Mouse (Mus musculus): Measurements from ENCODE around the gene Ceacam13. TPM values are rescaled to one million over a fixed set of nuclear protein-coding genes. Genes with fewer than 3 reads are reported as not detected.
"Not testable (repeated sequence)": the region's sequence is repeated elsewhere in the genome, so short reads cannot be mapped to it uniquely, and the experiment has no call there.

Gene Ceacam13
- not detected in 2 replicates for polyA plus RNA-seq (2015; fragmentation: Nextera tagmentation; extraction: Ambion mirVana)

DNA sequence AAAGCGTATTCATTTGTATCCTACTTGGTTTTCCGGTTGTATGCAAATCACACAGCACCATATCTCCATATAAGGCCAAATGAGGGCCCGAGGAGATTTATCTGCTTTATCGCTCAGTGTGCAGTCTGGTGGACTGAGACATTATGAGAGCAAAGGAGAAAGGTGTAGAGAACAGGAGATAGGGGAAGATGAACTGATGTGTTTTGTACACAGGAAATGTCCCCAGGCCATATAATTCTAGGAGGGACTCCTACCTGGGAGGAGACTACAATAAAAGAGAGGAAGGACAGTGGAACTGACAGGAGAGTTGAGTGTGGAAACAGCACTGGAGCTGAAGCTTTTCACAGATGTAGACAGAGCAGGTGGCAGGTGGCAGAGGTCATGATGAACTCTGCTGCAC, at the start of gene Ceacam13:
Gene Ceacam13 (plus strand): TSS at position 301 of the 400 bp plus-strand sequence.
- ATAC-seq (ENCODE audit: low FRiP score, low TSS enrichment): no peak
- Histone ChIP-seq H3K4me1 (ENCODE audit: insufficient read depth, low read length) (no peaks in the 10 kb centered on the region), H3K4me3 (ENCODE audit: low read length) (no peak within 1 kb of the TSS), H3K4me2 (replicated peaks; ENCODE audit: low read depth, low read length) (no peak within 1 kb of the TSS), H3K27ac (ENCODE audit: low read length) (no peak within 1 kb of the TSS), H3K27me3 (ENCODE audit: insufficient read depth, low read length) (no peaks in the 10 kb centered on the region), H3K9me3 (ENCODE audit: low read length) (peaks cover 27% of the 10 kb centered on the region), H3K9ac (replicated peaks; ENCODE audit: low read length) (no peak within 1 kb of the TSS), H3K36me3 (ENCODE audit: insufficient read depth, low read length) (no peaks in the 10 kb centered on the region)
- 80% methylated on average over 4 of the region's 4 CpGs for WGBS

GRCm38 (mm10) chr7:17971824-17972223, 37.9 kb upstream of the Ceacam13 start, which contains the start of gene Ceacam11:
Gene Ceacam11, plus strand, starts transcription at chr7:17972124.
- Histone ChIP-seq H3K9ac (replicated peaks; ENCODE audit: low read length) (no peak within 1 kb of the TSS), H3K4me2 (replicated peaks; ENCODE audit: low read depth, low read length) (no peak within 1 kb of the TSS), H3K9me3 (ENCODE audit: low read length) (peaks cover 37% of the 10 kb centered on the region), H3K36me3 (ENCODE audit: insufficient read depth, low read length) (no peaks in the 10 kb centered on the region), H3K4me1 (ENCODE audit: insufficient read depth, low read length) (no peaks in the 10 kb centered on the region), H3K4me3 (ENCODE audit: low read length) (no peak within 1 kb of the TSS), H3K27ac (ENCODE audit: low read length) (no peak within 1 kb of the TSS), H3K27me3 (ENCODE audit: insufficient read depth, low read length) (no peaks in the 10 kb centered on the region)
- 79% methylated on average over 4 of the region's 4 CpGs for WGBS
- no peak for ATAC-seq (ENCODE audit: low FRiP score, low TSS enrichment)

GRCm38 (mm10) chr7:18001131-18001530, 8.6 kb upstream of the Ceacam13 start:
- not testable (repeated sequence) for H3K4me2 ChIP-seq (replicated peaks; ENCODE audit: low read depth, low read length); H3K27me3 ChIP-seq (ENCODE audit: insufficient read depth, low read length); H3K4me1 ChIP-seq (ENCODE audit: insufficient read depth, low read length); H3K9ac ChIP-seq (replicated peaks; ENCODE audit: low read length); H3K27ac ChIP-seq (ENCODE audit: low read length); H3K4me3 ChIP-seq (ENCODE audit: low read length); ATAC-seq (ENCODE audit: low FRiP score, low TSS enrichment); H3K36me3 ChIP-seq (ENCODE audit: insufficient read depth, low read length)
- 87% methylated on average over 1 of the region's 1 CpGs for WGBS
- peaks cover 27% of the 10 kb centered on the region; the same call in 1 of the 2 replicates for H3K9me3 ChIP-seq (ENCODE audit: low read length)

DNA sequence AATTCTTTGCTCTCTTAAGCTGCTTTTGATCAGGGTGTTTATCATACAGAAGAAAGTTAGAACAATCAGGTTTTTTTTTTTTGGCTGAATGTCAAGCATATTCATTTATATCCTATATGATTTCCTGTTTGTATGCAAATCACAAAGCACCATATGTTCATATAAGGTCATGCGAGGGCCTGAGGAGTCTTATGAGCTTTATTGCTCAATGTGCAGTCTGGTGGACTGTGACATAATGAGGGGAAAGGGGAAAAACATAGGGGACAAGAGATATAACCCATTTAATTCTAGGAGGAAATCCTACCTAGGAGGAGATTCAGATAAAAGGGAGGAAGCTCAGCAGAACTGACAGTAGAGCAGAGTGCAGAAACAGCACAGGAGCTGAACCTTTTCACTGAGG, 55.9 kb downstream of the Ceacam13 start, which contains the start of gene Ceacam12:
Gene Ceacam12 (plus strand): TSS at position 301 of the 400 bp plus-strand sequence.
- no peak within 1 kb of the TSS for H3K27ac ChIP-seq (ENCODE audit: low read length)
- peaks cover 31% of the 10 kb centered on the region for H3K9me3 ChIP-seq (ENCODE audit: low read length)
- H3K4me2 ChIP-seq (replicated peaks; ENCODE audit: low read depth, low read length): no peak within 1 kb of the TSS
- H3K4me1 ChIP-seq (ENCODE audit: insufficient read depth, low read length): no peaks in the 10 kb centered on the region
- H3K4me3 ChIP-seq (ENCODE audit: low read length): no peak within 1 kb of the TSS
- no peaks in the 10 kb centered on the region for H3K36me3 ChIP-seq (ENCODE audit: insufficient read depth, low read length)
- H3K9ac ChIP-seq (replicated peaks; ENCODE audit: low read length): no peak within 1 kb of the TSS
- H3K27me3 ChIP-seq (ENCODE audit: insufficient read depth, low read length): no peaks in the 10 kb centered on the region
- 68% methylated on average over 1 of the region's 1 CpGs for WGBS
- no peak for ATAC-seq (ENCODE audit: low FRiP score, low TSS enrichment)

Small RNAs within 50 kb of the gene (microRNA-seq; reads per million reads assigned to microRNA genes)
- gene Gm22414: not detected

Other genes starting within 250 kb of the Ceacam13 start
- not detected in 2 replicates for gene Ceacam14, start 197.3 kb upstream of the Ceacam13 start, polyA plus RNA-seq (2015; fragmentation: Nextera tagmentation; extraction: Ambion mirVana)
- not detected in 2 replicates for gene Gm5155, start 138.1 kb upstream of the Ceacam13 start, polyA plus RNA-seq (2015; fragmentation: Nextera tagmentation; extraction: Ambion mirVana)
- not detected in 2 replicates for gene Ceacam11, start 37.8 kb upstream of the Ceacam13 start, polyA plus RNA-seq (2015; fragmentation: Nextera tagmentation; extraction: Ambion mirVana)
- gene Ceacam12, start 56.0 kb downstream of the Ceacam13 start, polyA plus RNA-seq (2015; fragmentation: Nextera tagmentation; extraction: Ambion mirVana): not detected in 2 replicates
- not detected in 2 replicates for gene Igfl3, start 166.6 kb downstream of the Ceacam13 start, polyA plus RNA-seq (2015; fragmentation: Nextera tagmentation; extraction: Ambion mirVana)
- not detected in 2 replicates for gene Mill1, start 235.5 kb downstream of the Ceacam13 start, polyA plus RNA-seq (2015; fragmentation: Nextera tagmentation; extraction: Ambion mirVana)